Mouse (Mus musculus) natural killer cell, adult 2 months (primary cell): ENCODE data around the gene Itgb5.

Experiments used
- DNase-seq, 2 experiments: peaks; one replicate each; pipeline ENCODE4 v3.0.0; 2022; ENCODE audit warnings: low spot score in 2 of 2

Gene Itgb5

DNA sequence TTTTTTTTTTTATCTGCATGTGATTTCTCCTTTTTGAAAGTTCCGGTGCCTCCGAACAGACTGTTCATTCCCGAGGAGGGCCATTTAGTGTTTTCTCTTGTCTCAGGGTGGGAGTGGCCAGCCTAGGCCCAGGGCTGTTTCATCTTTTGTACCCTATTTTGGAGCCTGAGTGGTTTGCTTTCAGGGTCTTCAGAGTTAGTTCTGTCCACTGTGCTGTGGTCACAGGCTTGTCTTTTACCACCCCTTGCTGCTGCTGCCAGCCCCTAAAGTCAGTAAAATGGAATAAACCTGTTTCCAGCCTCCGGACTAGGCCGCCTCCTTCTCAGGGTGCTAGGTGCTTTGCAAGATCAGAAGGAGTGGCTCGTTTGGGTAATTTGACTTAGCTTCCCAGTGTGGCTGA, 2.6 kb downstream of the Itgb5 start:
- no peak for DNase-seq

DNA sequence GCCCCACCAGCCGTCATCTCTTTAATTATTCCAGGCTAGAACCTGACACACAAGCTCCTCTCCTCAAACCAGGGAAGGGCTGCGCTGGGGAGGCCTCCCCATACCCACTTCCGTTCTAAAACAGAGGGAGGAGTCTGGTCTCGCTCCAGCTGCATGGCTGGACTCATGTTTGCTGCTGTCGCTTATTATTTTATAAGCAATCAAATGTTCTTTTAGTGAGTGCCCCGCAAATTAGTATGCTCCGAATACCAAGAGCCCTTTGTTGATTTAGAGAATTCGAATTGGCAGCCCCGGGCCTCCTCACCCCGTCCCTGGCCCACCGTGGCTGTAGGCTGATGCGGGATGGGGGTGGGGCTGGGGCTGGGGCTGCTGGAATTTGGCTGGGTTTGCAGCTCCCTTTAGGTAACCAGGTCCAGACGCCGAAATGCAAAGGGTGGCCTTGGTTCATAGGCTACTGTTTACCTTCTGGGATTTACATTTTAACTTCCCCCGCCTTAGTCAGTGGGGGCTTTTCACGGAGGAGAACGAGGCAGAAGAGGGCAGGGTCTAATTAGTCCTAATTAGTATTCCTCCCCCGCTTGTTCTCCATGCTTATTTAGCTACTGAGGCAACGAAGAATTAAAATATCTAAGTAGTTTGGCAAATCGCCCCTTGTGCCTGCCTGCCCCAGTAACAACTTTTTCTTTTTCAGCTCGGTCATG, 3.4 kb downstream of the Itgb5 start:
- no peak for DNase-seq

DNA sequence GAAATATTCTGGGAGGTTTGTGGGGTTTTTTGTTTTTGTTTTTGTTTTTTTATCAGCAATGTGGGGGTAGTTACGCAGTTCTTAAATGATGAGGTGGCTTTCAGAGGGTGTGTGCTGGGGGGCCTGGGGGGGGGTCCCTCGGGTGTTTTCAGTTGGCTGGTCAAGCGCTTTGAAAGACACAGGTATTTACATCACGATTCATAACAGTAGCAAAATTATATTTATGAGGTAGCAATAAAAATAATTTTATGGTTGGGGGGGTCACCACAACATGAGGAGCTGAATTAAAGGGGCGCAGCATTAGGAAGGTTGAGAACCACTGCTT, 3.9 kb downstream of the Itgb5 start:
- no peak for DNase-seq

DNA sequence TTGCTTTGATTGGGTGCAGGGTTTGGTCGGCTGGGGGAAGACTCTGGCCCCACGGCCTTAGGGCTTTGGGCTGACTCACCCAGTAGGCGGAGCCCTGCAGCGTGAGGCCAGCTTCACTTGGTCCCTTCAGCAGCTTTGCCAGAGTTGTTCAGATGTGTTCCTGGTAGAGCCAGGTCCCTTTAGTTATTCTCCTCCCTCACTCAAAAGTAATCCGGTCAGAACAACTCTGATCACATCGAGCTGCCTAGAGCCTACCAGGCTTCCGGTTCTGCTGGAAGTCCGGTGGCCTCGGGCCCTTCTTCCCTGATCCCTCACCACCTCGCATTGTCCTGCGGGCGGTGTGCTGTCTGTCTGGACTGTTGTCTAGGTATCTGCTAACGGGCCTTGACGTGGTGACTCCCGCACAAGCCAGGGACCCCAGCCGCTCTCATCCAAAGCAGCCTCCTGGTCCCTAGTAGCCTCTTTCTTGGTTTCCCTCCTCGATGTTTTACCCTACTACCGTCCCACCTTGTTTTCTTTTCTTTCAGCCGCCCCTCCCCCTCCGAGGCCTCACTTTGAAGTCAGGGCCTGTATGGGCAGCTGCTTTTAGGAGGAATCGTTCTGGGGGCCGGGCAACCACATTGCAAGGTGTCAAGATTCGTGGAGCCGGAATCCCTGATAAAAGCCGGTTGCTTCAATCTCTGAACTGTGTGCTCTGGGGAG, 4.5 kb downstream of the Itgb5 start:
- no peak for DNase-seq

DNA sequence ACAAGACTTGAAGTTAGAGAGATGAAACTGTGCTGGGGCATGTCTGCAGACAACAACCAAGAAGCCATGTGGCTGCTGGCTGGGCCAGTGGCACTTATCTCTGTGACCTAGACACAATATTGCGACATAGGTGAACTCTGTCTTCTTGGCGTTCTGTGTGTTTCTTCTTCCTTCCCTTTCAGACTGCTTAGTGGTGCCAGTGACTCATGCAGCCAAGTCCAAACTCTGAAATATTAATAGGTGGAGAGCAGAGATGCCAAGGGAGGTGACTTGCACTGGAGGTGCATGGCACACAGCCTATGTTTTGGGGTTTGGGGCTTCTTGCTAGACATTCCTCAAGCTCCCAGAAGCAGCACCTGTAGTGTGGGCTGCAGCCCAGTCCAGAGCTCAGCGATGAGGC, 7.2 kb downstream of the Itgb5 start:
- no peak for DNase-seq

DNA sequence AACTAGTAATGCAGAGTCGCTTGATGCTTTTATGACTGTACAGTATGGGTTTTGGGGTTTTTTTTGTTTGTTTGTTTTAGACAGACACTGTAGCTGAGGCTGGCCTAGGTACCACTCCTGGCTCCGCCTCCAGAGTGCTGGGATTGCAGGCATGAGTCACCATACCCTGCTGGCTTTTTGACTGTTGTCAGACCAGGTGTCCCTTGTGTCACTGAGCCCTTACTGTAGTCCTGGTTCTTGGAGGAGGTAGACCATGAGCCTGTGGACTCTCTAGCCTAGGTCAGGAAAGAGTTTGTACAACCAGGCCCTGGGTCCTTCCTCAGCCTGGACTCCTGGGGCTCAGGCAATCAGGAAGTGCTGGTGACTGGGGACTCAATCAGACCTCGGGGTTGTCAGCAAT, 7.7 kb downstream of the Itgb5 start:
- DNase-seq, result no peak

DNA sequence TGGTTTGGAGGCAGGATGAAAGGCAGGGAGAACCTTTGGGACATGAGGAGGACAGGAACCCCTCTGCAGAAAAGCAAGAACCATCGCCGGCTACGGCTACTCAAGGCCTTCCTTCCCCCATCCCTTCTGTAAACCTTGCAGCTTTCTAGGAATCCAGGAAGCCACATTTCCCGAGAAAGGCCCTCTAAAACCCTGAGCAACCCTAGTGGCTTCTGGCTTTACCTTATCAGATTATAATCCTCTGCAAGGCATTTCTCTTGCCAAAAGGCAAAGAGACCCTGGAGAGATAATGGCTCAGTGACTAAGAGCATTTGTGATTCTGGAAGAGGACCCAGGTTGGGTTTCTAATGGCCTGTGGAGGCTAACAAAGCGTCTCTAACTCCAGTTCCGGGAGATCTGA, 11.2 kb downstream of the Itgb5 start:
- DNase-seq, result no peak

DNA sequence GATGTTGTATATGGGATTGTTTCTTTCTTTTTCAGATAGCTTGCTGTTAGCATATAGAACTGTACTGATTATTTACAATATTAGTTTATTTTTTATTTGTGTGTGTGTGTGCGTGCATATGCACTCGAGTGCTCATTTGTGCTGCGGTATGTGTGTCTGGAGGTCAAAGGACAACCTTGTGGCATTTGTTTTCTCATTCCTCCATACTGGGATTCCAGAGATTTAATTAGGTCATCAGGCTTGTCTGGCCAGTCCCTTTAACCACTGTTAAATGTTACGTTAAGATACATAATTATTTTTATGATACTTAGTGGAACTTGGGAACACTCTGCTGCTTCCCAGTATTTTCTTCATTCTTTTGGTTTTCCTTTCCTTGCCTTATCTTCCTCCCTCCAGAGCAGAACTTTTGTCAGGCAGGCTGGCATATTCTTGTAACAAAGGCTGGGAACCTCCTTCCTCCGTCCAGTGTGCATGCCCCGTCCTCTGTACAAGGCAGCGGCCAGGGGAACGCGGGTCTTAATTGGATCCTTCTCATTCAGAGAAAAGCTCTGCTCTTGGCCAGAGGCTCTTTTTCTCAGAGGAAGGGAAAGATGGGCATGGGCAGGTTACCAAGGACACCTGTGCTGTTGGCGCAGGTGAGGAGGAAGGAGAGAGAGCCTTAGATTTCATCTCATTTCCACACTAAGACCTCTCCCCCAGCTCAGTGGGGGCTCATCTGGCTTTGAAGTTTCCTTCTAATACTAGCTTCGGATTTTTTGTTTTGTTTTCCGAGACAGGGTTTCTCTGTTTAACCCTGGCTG, 12.8 kb downstream of the Itgb5 start:
- no peak for DNase-seq

DNA sequence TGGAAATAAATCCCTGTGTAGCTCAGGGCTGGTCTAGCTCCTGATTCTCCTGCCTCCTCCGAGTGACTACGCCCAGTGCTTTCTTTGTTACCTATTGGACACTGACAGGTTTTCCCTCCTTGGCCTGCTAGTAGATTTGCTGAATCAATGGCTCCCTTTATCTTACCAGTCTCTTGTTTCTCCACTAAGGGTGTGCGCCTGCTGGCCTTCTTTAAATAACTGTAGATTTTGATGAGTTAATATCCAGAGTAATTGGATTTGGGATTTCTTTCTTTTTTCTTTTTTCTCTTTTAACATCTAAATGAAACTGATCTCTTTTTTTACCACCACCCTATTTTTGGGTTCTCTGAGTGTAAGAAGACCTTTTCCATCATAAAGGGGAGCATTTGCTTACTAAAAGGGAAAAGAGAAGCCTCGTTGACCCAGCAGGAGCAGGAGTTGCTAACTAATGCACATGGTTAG, 14.7 kb downstream of the Itgb5 start:
- DNase-seq, result no peak

DNA sequence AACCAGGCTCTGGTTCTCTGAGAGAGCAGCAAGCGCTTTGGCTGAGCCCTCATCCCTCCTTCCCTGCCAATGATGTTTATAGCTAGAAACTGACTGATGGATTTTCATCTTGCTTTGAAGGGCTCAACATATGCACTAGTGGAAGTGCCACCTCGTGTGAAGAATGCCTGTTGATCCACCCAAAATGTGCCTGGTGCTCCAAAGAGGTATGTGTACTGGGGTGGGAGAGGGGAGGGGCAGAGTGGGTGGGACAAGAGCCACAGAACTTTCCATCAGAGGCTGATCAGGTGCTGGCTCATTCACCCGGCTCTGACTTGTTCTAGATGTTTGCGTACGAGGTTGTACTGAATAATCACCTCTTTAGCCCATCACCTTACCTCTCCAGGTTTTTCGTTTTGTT, 15.4 kb downstream of the Itgb5 start:
- DNase-seq, result no peak

DNA sequence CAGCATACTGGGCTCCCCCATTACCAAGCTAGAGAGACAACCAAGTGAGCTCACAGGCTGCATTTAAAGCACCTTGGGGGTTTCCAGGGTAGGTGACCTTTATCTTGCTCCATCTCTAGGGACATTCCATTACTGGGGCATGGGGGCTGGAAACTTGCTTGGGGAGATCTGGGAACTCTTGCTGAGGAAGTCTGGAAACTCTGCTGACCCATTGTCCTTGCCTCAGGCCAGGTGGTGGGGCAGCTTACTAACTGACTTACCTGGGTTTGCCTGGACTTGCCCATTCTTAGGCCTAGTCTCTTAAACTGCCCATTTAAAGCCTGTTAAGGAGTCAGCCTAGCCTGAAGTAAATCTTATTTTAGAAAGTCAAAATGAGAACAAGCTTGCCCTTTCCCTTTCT, 23.8 kb downstream of the Itgb5 start:
- no peak for DNase-seq

DNA sequence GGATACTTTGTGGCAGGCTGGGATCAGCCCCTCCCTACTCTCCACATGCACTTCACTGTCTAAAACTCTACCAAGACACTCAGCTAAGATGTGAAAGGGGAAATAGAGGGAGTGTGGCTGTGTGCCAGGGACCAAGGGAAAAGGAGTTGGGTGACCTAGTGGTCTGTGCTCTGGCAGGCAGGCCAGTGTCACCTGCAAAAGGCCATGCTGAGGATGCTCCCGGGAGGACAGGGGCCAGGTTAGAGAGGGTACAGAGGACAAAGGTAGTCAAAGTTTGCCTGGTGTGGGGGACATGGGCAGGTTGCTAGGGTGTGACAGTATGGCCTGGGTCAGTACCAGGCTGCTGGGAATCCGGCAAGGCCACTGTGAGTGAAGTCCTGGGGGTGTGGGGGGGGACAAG, 29.3 kb downstream of the Itgb5 start:
- no peak for DNase-seq

DNA sequence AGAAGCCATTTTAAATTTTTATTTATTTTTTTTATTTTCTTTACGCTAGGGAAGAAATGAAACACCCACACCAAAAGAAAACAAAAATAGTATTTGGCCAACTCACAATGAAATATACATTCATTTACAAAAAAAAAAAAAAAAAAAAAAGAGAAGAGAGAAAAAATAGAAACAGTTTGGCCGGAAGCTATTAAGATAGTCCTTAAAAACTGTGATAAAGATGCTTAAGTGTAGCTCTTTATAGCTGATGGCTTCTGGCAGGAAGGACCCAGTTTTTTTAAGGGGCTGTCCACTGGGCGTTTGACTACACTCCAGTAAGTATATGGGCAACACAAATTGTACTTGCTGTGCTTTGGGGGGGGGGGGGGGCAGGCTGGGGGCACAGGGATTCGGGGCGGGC, 29.9 kb downstream of the Itgb5 start:
- no peak for DNase-seq

DNA sequence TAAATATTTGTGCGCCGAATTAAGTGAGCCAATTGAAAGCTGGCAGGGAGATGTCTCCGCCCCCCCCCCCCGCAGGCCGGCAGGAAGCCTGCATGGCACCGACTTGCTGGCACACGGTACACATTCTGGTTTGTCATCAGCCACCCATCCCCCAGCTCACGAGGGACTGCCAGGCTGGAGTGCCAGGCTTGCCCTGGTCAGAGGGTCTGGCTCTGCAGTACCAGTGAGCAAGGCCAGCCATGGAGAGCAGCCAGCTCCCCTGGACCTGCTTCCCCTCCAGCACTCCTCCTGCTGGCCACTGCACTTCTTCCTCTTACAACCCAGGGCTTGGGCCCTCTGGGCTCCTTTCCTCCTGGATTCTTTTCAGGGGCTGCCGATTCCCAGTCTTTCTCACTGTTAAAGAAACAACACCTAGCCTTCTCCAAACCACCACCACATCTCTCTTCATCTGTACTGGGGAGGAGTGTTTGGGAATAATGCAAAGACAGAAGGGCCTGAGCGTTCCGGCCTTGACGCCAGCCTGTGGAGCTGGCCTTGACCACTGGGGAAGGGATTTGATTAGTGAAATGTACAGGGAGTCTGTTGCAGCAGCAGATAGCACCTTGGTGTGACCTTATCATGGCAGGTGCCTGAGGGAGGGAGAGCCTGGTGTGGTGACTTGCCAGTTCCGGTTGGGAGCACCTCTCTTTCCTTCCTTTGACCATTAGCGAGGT, 30.7 kb downstream of the Itgb5 start:
- no peak for DNase-seq

DNA sequence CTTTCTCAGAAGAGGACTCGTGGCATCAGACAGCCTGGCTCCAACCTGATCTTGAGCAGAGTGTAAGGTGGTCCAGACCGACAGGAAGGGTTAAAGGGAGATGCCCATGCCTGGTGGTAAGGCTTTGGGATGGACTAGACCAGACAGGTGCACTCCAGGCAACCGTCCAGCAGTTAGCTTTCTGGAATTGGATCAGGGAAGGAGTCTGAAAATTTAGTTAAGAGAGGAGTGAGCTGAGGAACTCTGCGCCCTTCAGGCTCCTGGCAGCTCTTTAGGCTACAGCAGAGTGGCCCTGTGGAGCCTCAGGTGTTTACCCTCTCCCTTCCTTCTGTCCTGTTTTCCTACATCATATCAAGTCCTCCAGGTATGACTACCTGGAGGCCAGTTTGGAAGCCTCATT, 32.9 kb downstream of the Itgb5 start:
- no peak for DNase-seq

DNA sequence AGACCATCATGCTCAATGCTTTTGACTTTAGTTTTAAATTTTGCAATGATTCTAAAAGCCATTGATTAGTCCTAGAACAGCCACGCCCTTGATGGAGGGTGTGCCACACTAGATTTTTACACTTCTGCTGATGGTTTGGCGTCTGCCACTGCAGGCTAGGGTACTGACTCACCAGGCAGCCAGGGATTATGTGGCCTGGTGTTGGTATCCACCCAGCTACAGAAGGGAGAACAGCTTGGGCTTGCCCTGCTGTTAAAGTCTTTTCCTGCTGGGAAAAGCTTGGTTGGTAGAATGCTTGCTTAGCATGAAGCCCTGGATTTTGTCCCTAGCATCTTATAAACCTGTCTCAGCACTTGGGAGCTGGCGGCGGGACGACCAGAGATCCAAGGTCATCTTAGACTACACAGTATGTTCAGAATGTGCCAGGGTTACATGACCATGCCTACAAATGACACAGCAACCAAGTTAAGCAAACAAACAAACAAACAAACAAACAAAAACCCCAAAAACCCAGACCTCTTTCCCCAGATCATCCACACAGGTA, 33.8 kb downstream of the Itgb5 start:
- DNase-seq, result no peak

DNA sequence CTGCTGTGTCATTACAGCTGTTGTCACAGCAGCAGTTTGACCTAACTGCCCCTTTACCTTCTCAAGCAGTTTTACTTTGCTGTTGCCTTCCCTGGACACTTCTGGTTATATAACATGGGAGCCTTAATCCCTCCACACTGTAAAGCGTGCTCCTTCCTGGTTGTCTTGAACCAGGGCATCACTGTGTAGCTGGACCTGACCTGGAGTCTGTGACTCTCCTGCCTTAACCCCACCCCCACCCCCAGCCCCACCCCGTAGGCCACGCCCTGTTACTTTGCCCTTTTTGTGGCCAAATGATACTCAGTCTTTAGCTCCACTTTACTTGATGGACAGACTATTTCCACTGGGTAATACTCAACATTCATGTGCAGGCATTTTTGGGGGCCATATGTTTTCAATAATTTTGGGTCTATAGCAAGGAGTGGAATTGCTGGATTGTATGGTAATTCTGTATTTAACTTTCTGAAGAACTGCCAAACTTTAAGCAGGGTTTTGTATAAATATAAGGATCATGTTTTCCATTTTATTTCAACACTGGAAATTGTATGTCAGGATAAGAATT, 40.8 kb downstream of the Itgb5 start:
- no peak for DNase-seq

DNA sequence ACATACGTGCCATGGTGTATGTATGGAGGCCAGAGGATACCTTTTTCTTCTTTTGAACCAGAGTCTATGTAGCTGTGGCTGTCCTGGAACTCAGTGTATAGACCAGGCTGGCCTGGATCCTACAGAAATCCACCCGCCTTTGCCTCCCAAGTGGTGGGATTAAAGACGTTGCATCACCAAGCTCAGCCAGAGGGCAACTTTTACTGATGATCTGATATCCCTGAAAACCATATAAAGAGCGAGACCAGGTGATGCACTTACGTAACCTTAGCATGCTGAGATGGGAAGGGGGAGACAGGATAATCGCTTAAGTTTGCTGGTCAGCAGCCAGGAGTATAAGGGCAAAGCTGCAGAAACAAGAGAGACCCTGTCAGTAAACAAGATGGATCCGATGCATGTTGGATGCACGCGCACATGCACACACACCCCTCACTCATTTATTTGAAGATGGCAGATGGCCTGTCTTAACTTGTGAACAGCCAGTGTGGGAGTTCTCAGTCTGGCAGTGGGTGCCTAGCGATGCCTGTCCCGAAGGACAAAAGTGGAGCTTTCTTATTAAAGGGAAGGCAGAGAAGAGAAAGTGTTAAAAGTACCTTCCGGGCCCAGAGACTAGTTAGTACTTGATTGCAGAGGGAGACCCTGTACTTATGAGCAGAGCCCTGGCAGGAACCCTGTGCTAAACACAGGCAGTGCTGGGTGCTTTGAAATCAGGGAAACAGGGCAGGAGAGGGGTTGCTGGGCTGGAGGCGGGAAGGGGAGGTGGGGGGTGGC, 41.7 kb downstream of the Itgb5 start:
- DNase-seq, result no peak

DNA sequence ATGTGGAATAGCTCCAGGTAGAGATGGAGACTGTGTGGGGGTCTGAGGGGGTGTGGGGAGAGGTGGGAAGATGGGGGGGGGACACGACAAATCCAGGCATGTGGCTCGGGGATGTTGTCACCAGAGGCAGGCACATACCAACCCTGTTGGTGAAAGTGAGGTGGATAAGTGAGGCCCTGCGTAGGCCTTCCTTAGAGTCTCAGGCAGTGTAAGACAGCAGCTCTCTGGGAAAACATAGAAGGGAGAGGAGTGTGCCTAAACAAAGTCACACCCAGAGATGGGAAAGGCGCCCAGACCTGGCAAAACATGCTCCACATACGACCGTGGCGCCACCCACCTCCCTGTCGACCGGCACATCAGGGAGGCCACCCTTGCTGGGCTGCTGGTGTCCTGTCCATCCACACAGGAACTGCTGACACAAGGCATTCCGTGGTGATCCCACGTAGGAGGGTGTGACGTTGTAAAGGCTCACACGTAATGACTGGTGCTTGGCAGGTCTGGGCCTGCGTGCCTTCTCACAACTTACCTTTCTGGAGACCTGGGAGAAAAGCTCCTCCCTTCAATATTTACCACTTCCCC, 42.5 kb downstream of the Itgb5 start:
- no peak for DNase-seq

DNA sequence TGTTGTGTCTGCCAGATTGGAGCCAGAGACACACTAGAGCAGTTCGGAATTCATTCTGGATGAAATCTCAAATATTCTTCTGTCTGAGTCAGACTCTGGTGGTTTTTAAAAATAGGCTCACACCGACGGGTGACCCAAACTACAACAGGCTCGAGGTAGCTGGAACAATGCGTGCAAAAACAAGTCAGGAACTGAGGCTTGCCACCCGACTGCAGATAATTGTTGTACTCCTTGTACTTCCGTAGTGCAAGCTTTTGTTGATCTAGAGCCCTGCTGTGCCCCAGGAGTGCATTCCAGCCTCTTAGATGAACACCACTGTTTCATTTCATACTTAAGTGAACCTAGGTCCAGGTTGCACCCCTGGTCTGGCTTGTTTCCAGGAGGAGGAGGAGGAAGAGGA, 43.8 kb downstream of the Itgb5 start:
- no peak for DNase-seq
